Mouse (Mus musculus) cortical plate, adult 2 months (tissue): ENCODE results near the gene Defb22.

ENCODE experiments used
- CTCF ChIP-seq: fragments of 200-500 bp; IDR thresholded peaks from 2 replicates; pipeline ENCODE4 v1.5.1; 2011; ENCODE audit warnings: mild to moderate bottlenecking, control low read depth, low read length; ENCODE audit not compliant: insufficient read depth; ENCODE audit errors: extremely low read depth
- POLR2A ChIP-seq: fragments of 200-500 bp; IDR thresholded peaks from 2 replicates; pipeline ENCODE4 v1.6.1; 2011; ENCODE audit warnings: mild to moderate bottlenecking, low read length, control low read depth; ENCODE audit not compliant: insufficient read depth; ENCODE audit errors: extremely low read depth

DNA sequence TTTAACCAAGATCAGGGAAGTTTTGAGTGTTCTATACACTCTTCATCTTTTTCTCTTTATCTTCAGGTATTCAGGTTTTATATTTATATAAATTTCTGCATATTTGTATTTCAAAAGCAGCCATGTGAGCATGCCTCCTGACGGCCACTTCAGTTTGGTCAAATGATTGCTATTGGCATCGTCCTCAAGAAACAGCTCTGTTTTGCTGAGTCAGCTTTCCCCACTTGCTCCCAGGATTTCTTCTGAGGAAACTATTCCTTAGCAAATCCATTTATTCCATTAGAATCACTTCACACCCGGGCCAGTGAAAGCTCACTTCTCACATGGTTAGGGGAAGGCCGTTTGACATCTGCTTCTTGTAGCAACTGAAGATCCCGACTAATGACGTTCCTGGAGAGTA, 8.1 kb upstream of the Defb22 start:
- TF ChIP-seq CTCF: no peak
- no peak for TF ChIP-seq POLR2A
